Mouse (Mus musculus) kidney, adult 9 months (tissue): ENCODE measurements around the gene Snrpd2.

Experiments
- DNase-seq: peaks from one replicate; pipeline ENCODE4 v3.0.0; 2022

The Snrpd2 gene

GRCm38 (mm10) chr7:19179936-19180335, 30.4 kb downstream of the Snrpd2 start:
- no peak for DNase-seq

GRCm38 (mm10) chr7:19180862-19181429, 31.4 kb downstream of the Snrpd2 start:
- DNase-seq: peak; percentile 40

GRCm38 (mm10) chr7:19184250-19184649, 34.7 kb downstream of the Snrpd2 start:
- no peak for DNase-seq

- peak; percentile 37 for DNase-seq
Measured at GRCm38 (mm10) chr7:19184758-19185157, 35.2 kb downstream of the Snrpd2 start.

- no peak for DNase-seq
Measured at GRCm38 (mm10) chr7:19194676-19195075, 45.2 kb downstream of the Snrpd2 start.

GRCm38 (mm10) chr7:19196676-19197075, 47.2 kb downstream of the Snrpd2 start:
- peak; percentile 51 for DNase-seq

- peak; percentile 44 for DNase-seq
Measured at GRCm38 (mm10) chr7:19197985-19198384, 48.5 kb downstream of the Snrpd2 start.

GRCm38 (mm10) chr7:19201660-19202059, 52.1 kb downstream of the Snrpd2 start:
- DNase-seq: no peak

GRCm38 (mm10) chr7:19202065-19202850, 52.7 kb downstream of the Snrpd2 start:
- DNase-seq: no peak
